Mouse (Mus musculus): ENCODE results near the gene Pars2.

Pars2 gene

GRCm38 (mm10) chr4:106643483-106644217, 7.2 kb upstream of the Pars2 start:
- no peak for DNase-seq

- no peak for DNase-seq
Observed at GRCm38 (mm10) chr4:106644218-106644610, 6.7 kb upstream of the Pars2 start.

GRCm38 (mm10) chr4:106645797-106646196, 5.1 kb upstream of the Pars2 start:
- DNase-seq = no peak

- DNase-seq = no peak
Observed at GRCm38 (mm10) chr4:106647137-106647536, 3.7 kb upstream of the Pars2 start.

GRCm38 (mm10) chr4:106652546-106652945, 1.7 kb downstream of the Pars2 start:
- no peak for DNase-seq

- DNase-seq = no peak
Observed at GRCm38 (mm10) chr4:106653051-106653450, 2.2 kb downstream of the Pars2 start.

- DNase-seq = no peak
Observed at GRCm38 (mm10) chr4:106655681-106656080, 4.8 kb downstream of the Pars2 start.

GRCm38 (mm10) chr4:106663956-106664470, 13.1 kb downstream of the Pars2 start:
- no peak for DNase-seq

- DNase-seq = no peak
Observed at GRCm38 (mm10) chr4:106664697-106665096, 13.8 kb downstream of the Pars2 start.

GRCm38 (mm10) chr4:106665269-106665668, 14.4 kb downstream of the Pars2 start:
- DNase-seq = no peak

GRCm38 (mm10) chr4:106665673-106666072, 14.8 kb downstream of the Pars2 start:
- DNase-seq = no peak

GRCm38 (mm10) chr4:106666546-106666945, 15.7 kb downstream of the Pars2 start:
- DNase-seq = no peak

- no peak for DNase-seq
Observed at GRCm38 (mm10) chr4:106676749-106677148, 25.9 kb downstream of the Pars2 start.

- DNase-seq = peak; percentile 86 to 93
Observed at GRCm38 (mm10) chr4:106678442-106679118, 27.7 kb downstream of the Pars2 start, which contains the start of gene Ttc4. Gene Ttc4, minus strand, starts transcription at chr4:106678944.

- DNase-seq = no peak
Observed at GRCm38 (mm10) chr4:106679152-106679551, 28.3 kb downstream of the Pars2 start.

GRCm38 (mm10) chr4:106680955-106681354, 30.1 kb downstream of the Pars2 start:
- DNase-seq = no peak

GRCm38 (mm10) chr4:106688636-106689296, 37.9 kb downstream of the Pars2 start:
- no peak for DNase-seq

- DNase-seq = no peak
Observed at GRCm38 (mm10) chr4:106693841-106694430, 43.1 kb downstream of the Pars2 start.

GRCm38 (mm10) chr4:106699989-106700388, 49.1 kb downstream of the Pars2 start:
- DNase-seq = peak in 1 of 2 experiments; percentile 48

GRCm38 (mm10) chr4:106700798-106701197, 49.9 kb downstream of the Pars2 start:
- DNase-seq = no peak

- DNase-seq = peak in 1 of 2 experiments; percentile 21
Observed at GRCm38 (mm10) chr4:106703956-106704355, 53.1 kb downstream of the Pars2 start.

GRCm38 (mm10) chr4:106704416-106704815, 53.5 kb downstream of the Pars2 start:
- DNase-seq = peak; percentile 58 to 70

All from cerebellum, postnatal 25 days (tissue).